ENCODE assay signal across 1 mouse cellular context in genomic region chr16:58669917-58670630, GRCm38 (mm10).
TF ChIP-seq lines count a peak whose summit lies in the region.

Cpox (plus strand) TSS chr16:58670292.

TF ChIP-seq in CH12.LX, 34 proteins besides CTCF, POLR2A, EP300 and RAD21 (continued from another document):
- TF ChIP-seq TBP (conservative IDR thresholded peaks at IDR 0.05; ENCODE audit: low read depth, low read length) (peak; percentile 88), GABPA (IDR thresholded peaks at IDR 0.05; ENCODE audit: insufficient replicate concordance, low read depth, low read length) (peak; percentile 63; the same call in 1 of the 2 replicates), SIN3A (IDR thresholded peaks at IDR 0.05; ENCODE audit: low read length) (peak; percentile 94), ZC3H11A (IDR thresholded peaks at IDR 0.05; ENCODE audit: low read depth, low read length) (no peak), USF1 (IDR thresholded peaks at IDR 0.05; ENCODE audit: low read depth, low read length) (no peak), KAT2A (IDR thresholded peaks at IDR 0.05; ENCODE audit: insufficient replicate concordance, low read length) (peak; percentile 90; the same call in 1 of the 2 replicates), TCF12 (IDR thresholded peaks at IDR 0.05; ENCODE audit: low read depth, low read length) (peak; percentile 85), JUN (IDR thresholded peaks at IDR 0.05; ENCODE audit: insufficient read depth, low read depth, low read length) (no peak), CHD2 (IDR thresholded peaks at IDR 0.05; ENCODE audit: low read length) (0 out of 2 replicates have a peak, but pooled peaks have one; percentile 11), MAFK (IDR thresholded peaks at IDR 0.05; ENCODE audit: insufficient replicate concordance, low read length) (no peak), JUND (conservative IDR thresholded peaks at IDR 0.05; ENCODE audit: low read depth, low read length) (no peak), MAX (IDR thresholded peaks at IDR 0.05; ENCODE audit: low read length) (peak; percentile 62; the same call in 1 of the 2 replicates), HCFC1 (IDR thresholded peaks at IDR 0.05; ENCODE audit: low read depth, low read length) (peak; percentile 99), RCOR1 (conservative IDR thresholded peaks at IDR 0.05; ENCODE audit: low read depth, low read length) (no peak), USF2 (conservative IDR thresholded peaks at IDR 0.05; ENCODE audit: low read depth, low read length) (no peak), E2F4 (IDR thresholded peaks at IDR 0.05; ENCODE audit: insufficient replicate concordance, low read depth, low read length) (peak; percentile 80; the same call in 1 of the 2 replicates), MXI1 (IDR thresholded peaks at IDR 0.05; ENCODE audit: low read depth, low read length) (peak; percentile 92), BHLHE40 (IDR thresholded peaks at IDR 0.05; ENCODE audit: low read depth, low read length) (peak; percentile 64), IRF4 (IDR thresholded peaks at IDR 0.05; ENCODE audit: low read depth, low read length) (peak; percentile 53; the same call in 1 of the 2 replicates), NRF1 (IDR thresholded peaks at IDR 0.05; ENCODE audit: low read depth, low read length) (peak; percentile 74), CHD1 (IDR thresholded peaks at IDR 0.05; ENCODE audit: low read depth, low read length) (no peak), PAX5 (IDR thresholded peaks at IDR 0.05; ENCODE audit: low read length) (no peak)
